Mouse (Mus musculus) spleen, postnatal 36 days (tissue): ENCODE results near the gene Defb6.

Source experiments
- DNase-seq, 2 experiments: peaks; one replicate each; pipeline ENCODE4 v3.0.0; 2022; ENCODE audit warnings: low spot score in 2 of 2, mixed read lengths in 1 of 2

The Defb6 gene

GRCm38 (mm10) chr8:19225161-19225560, at the start of gene Defb6:
TSS of gene Defb6 (plus strand) at chr8:19225478.
- DNase-seq, result no peak

- DNase-seq, result no peak
Measured at GRCm38 (mm10) chr8:19238101-19238500, 12.8 kb downstream of the Defb6 start.

DNA sequence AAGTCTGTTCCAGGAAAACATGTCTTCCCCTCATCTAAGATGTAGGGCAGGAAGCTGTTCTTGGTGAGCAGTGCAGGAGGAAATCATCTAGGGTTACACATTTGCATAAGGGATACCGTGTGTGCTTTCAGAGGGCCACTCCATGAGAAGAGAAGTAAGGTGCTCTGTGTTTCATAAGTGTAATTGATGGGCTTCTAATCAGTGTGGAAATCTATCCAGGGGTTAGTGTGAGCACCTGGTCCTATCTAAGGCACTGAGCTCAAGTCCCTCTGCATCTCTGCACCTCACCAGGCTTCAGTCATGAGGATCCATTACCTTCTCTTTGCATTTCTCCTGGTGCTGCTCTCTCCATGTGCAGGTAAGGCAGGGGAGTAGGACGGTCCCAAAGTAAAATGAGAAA, 14.3 kb downstream of the Defb6 start, which contains the start of gene Defb46:
Defb46 (plus strand) TSS at position 301 of the 400 bp plus-strand sequence.
- no peak for DNase-seq

GRCm38 (mm10) chr8:19247280-19247679, 22.0 kb downstream of the Defb6 start, which contains the start of gene Defb5:
TSS of gene Defb5 (plus strand) at chr8:19247580.
- DNase-seq, result no peak

DNA sequence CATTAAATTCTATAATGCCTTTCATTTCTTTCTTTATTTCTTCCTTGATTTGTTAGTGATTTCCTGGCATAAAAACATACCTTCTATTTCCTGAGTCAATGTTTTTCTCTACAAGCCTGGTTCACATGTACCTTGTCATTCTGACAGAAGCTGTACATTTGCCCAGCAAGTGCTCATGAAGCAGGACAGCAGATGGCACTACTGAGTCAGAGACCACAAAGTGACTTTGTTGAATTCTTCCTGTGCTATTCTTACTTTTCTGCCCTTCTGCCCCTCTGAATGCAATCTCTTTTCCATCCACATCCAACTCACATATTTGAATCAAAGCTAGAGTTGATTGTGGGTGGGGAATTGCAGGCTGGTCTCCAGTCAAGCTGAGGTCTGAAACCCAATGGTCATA, 32.9 kb downstream of the Defb6 start:
- no peak for DNase-seq

GRCm38 (mm10) chr8:19259667-19260066, 34.4 kb downstream of the Defb6 start:
- DNase-seq, result no peak
